Mouse (Mus musculus) CD4-positive naive resting alpha-beta T cell, adult 76 days (primary cell): ENCODE data around the gene Cyp2e1. TPM values are rescaled to one million over a fixed set of nuclear protein-coding genes. Genes with fewer than 3 reads are reported as not detected.

Source experiments
- total RNA-seq: library from RNA; stranded (reverse); gene quantifications from one replicate; pipeline ENCODE4 v1.2.4, GENCODE M21; 2023

Cyp2e1 gene
- not detected for total RNA-seq

DNA sequence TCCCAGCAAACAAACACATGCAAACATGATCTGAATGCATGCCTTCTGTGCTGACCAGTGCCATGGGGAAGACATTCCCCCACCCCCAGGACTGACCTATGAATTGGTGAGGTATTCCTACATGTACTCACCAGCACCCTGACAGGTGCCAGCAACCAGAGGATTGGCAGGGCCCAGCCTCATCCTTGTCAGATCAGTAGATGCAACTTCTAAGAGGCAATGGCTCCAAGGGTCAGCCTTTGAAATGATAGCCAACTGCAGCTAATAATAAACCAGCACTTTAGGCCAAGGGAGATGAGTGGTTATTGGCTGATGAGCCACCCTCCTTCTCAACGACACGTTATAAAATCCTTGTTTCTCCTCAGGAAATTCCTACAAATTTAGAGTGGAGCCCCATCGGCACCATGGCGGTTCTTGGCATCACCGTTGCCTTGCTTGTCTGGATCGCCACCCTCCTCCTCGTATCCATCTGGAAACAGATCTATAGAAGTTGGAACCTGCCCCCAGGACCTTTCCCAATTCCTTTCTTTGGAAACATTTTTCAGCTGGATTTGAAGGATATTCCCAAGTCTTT is at the start of gene Cyp2e1:
TSS of gene Cyp2e1 (plus strand) at position 293 of the 574 bp plus-strand sequence.

DNA sequence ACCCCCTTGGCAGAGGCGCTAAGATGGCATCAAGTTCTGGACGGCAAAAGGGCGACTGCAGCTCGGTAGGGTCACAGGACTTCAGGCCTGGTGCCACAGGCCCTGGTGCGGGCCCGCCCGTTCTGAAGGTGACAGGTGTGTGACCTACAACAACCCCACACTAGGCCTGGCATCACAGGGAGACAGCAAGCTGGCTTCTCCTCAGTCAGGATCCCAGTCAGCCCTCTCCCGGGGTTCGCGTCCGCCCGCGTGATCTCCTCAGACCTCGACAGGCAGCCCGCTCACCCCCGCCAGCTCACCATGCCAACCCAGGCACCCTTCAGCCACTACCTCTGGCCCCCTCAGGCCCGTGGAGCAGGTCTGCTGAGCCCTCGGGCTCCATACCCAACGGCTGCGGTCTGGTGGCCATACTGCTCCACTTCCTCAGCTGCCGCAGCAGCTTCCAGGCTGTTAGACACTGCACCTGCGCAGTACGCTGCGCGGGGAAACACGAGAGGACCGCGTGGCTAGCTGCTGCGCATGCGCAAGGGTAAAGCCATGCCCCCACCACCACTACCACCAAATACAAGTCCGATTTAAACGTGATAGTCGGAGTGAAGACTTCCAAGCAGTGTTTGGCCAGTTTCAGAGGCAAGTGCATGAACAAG is 24.0 kb downstream of the Cyp2e1 start, which contains the start of gene Syce1:
TSS of gene Syce1 (minus strand) at position 447 of the 647 bp plus-strand sequence.

DNA sequence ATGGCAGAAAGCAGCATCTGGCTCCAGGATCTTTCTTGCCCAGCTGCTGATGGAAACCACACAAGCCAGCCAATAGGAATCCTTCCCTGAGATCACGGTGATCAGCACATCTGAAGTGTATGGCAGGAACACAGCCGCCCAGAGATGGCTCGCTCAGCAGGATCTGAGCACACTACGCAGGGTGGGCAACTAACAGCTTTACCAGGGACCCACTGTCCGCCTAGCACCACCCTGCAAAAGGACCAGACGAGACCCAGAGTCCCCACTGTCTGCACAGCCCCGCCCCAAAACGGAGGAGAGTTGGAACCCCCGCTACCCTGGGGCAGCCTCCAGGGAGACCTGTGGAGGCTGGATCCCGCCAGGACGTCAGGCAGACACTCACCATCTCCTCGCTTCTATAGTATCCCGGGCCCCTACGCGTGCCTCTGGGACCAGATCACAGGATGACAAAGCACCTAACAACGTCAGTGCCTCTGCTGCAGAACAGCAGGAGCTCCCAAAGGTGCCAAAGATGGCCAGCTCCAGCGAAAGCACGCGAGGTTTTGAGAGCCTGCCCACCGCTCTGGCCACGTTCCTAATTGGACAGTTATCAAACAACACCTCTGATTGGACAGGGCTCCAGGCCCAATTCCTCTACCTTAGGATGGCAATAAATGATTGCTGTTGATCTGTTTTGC is 58.3 kb downstream of the Cyp2e1 start, which contains the start of gene Zfp941:
TSS of gene Zfp941 (minus strand) at position 526 of the 677 bp plus-strand sequence.

Other genes with a start within 250 kb of the Cyp2e1 start
- not detected for gene Olfr538, start 195.9 kb upstream of the Cyp2e1 start, total RNA-seq
- gene Olfr46, start 162.5 kb upstream of the Cyp2e1 start, total RNA-seq, result not detected
- gene Olfr61, start 134.8 kb upstream of the Cyp2e1 start, total RNA-seq, result not detected
- gene Olfr53, start 117.3 kb upstream of the Cyp2e1 start, total RNA-seq, result not detected
- gene Olfr539, start 103.8 kb upstream of the Cyp2e1 start, total RNA-seq, result not detected
- gene Olfr45, start 81.8 kb upstream of the Cyp2e1 start, total RNA-seq, result not detected
- gene Olfr541, start 66.5 kb upstream of the Cyp2e1 start, total RNA-seq, result not detected
- not detected for gene Syce1, start 24.1 kb downstream of the Cyp2e1 start, total RNA-seq
- not detected for gene Zfp941, start 58.4 kb downstream of the Cyp2e1 start, total RNA-seq
- gene Urah, start 71.3 kb downstream of the Cyp2e1 start, total RNA-seq, result not detected
- not detected for gene Scgb1c1, start 81.8 kb downstream of the Cyp2e1 start, total RNA-seq
- not detected for gene Odf3, start 84.1 kb downstream of the Cyp2e1 start, total RNA-seq
- gene Gm45785, start 92.6 kb downstream of the Cyp2e1 start, total RNA-seq, result not detected
- gene Ric8a, start 93.2 kb downstream of the Cyp2e1 start, total RNA-seq, result 101 TPM
- gene Bet1l, start 93.8 kb downstream of the Cyp2e1 start, total RNA-seq, result 32.4 TPM
- gene Psmd13, start 118.2 kb downstream of the Cyp2e1 start, total RNA-seq, result 67.4 TPM
- gene Sirt3, start 118.6 kb downstream of the Cyp2e1 start, total RNA-seq, result 6.3 TPM
- not detected for gene Cox8b, start 136.7 kb downstream of the Cyp2e1 start, total RNA-seq
- not detected for gene Nlrp6, start 157.2 kb downstream of the Cyp2e1 start, total RNA-seq
- 12.4 TPM for gene Pgghg, start 177.7 kb downstream of the Cyp2e1 start, total RNA-seq
- gene Ifitm5, start 186.6 kb downstream of the Cyp2e1 start, total RNA-seq, result not detected
- gene Gm45717, start 192.2 kb downstream of the Cyp2e1 start, total RNA-seq, result not detected
- 12.7 TPM for gene Ifitm2, start 192.2 kb downstream of the Cyp2e1 start, total RNA-seq
- gene Ifitm1, start 203.5 kb downstream of the Cyp2e1 start, total RNA-seq, result not detected
- gene Ifitm3, start 247.0 kb downstream of the Cyp2e1 start, total RNA-seq, result 6.7 TPM